Mouse (Mus musculus) cerebellum, adult 9-10 months (tissue): ENCODE results near the gene Nat10.

ENCODE experiments used
- DNase-seq: peaks from one replicate; pipeline ENCODE4 v3.0.0; 2022

The Nat10 gene

GRCm38 (mm10) chr2:103745481-103745880 lies 15.6 kb downstream of the Nat10 start:
- no peak for DNase-seq

- DNase-seq = peak; percentile 51
These were observed 17.1 kb downstream of the Nat10 start for GRCm38 (mm10) chr2:103743988-103744387.

- DNase-seq = no peak
These were observed 17.5 kb downstream of the Nat10 start for GRCm38 (mm10) chr2:103743536-103743935.

- DNase-seq = no peak
These were observed 18.2 kb downstream of the Nat10 start for GRCm38 (mm10) chr2:103742821-103743220.

GRCm38 (mm10) chr2:103731423-103731822 lies 29.6 kb downstream of the Nat10 start:
- DNase-seq = no peak

- DNase-seq = no peak
These were observed 30.1 kb downstream of the Nat10 start for GRCm38 (mm10) chr2:103730999-103731398.

GRCm38 (mm10) chr2:103728027-103728540 lies 33.0 kb downstream of the Nat10 start:
- no peak for DNase-seq

GRCm38 (mm10) chr2:103724521-103724920 lies 36.5 kb downstream of the Nat10 start:
- no peak for DNase-seq

GRCm38 (mm10) chr2:103719292-103719646 lies 41.8 kb downstream of the Nat10 start:
- DNase-seq = no peak

- DNase-seq = peak; percentile 70
These were observed 42.3 kb downstream of the Nat10 start for GRCm38 (mm10) chr2:103718594-103719291.

- DNase-seq = no peak
These were observed 46.7 kb downstream of the Nat10 start for GRCm38 (mm10) chr2:103714412-103714811.

GRCm38 (mm10) chr2:103713831-103714230 lies 47.2 kb downstream of the Nat10 start:
- DNase-seq = no peak

- DNase-seq = no peak
These were observed 50.2 kb downstream of the Nat10 start for GRCm38 (mm10) chr2:103710849-103711248.

- no peak for DNase-seq
These were observed 53.9 kb downstream of the Nat10 start for GRCm38 (mm10) chr2:103707056-103707776.

GRCm38 (mm10) chr2:103706226-103706625 lies 54.8 kb downstream of the Nat10 start:
- peak; percentile 27 for DNase-seq

GRCm38 (mm10) chr2:103705826-103706225 lies 55.2 kb downstream of the Nat10 start:
- DNase-seq = no peak

- DNase-seq = no peak
These were observed 57.2 kb downstream of the Nat10 start for GRCm38 (mm10) chr2:103703865-103704264.

- no peak for DNase-seq
These were observed 57.7 kb downstream of the Nat10 start for GRCm38 (mm10) chr2:103703336-103703735.

- no peak for DNase-seq
These were observed 60.6 kb downstream of the Nat10 start for GRCm38 (mm10) chr2:103700514-103700913.

GRCm38 (mm10) chr2:103696177-103696576 lies 64.9 kb downstream of the Nat10 start:
- DNase-seq = no peak

- DNase-seq = no peak
These were observed 66.1 kb downstream of the Nat10 start for GRCm38 (mm10) chr2:103694777-103695563.

GRCm38 (mm10) chr2:103692810-103693209 lies 68.3 kb downstream of the Nat10 start:
- no peak for DNase-seq

- no peak for DNase-seq
These were observed 69.8 kb downstream of the Nat10 start for GRCm38 (mm10) chr2:103691278-103691677.
